Mouse (Mus musculus) neural tube, embryonic 13.5 days (tissue): ENCODE data around the gene Cmip. TPM values are rescaled to one million over a fixed set of nuclear protein-coding genes. Genes with fewer than 3 reads are reported as not detected.
A peak's percentile ranks its signal among the peaks of the same experiment; 100 is the strongest.

ENCODE experiments used
- ATAC-seq: fragments of 200-750 bp; cut with Nextera tagmentation; 2 replicates; pipeline ENCODE4 v1.8.0; 2017; ENCODE audit warnings: low read depth, mild to moderate bottlenecking, moderate TSS enrichment, moderate library complexity
- H3K27ac ChIP-seq: fragments of 300-500 bp; sonication (generic); replicated peaks from 2 replicates; pipeline ENCODE4 v1.5.1; 2015; ENCODE audit warnings: moderate library complexity, mild to moderate bottlenecking, inconsistent platforms
- H3K27me3 ChIP-seq: fragments of 300-500 bp; sonication (generic); 2 replicates; pipeline ENCODE4 v1.6.1; 2015; ENCODE audit warnings: mild to moderate bottlenecking, inconsistent platforms
- H3K36me3 ChIP-seq: fragments of 300-500 bp; sonication (generic); 2 replicates; pipeline ENCODE4 v1.6.1; 2015; ENCODE audit warnings: mild to moderate bottlenecking, inconsistent platforms
- H3K4me1 ChIP-seq: fragments of 300-500 bp; sonication (generic); replicated peaks from 2 replicates; pipeline ENCODE4 v1.6.1; 2015; ENCODE audit warnings: inconsistent platforms
- H3K4me2 ChIP-seq: fragments of 300-500 bp; sonication (generic); 2 replicates; pipeline ENCODE4 v1.6.1; 2015; ENCODE audit warnings: inconsistent platforms, mild to moderate bottlenecking, moderate library complexity
- H3K4me3 ChIP-seq: fragments of 300-500 bp; sonication (generic); 2 replicates; pipeline ENCODE4 v1.5.1; 2015; ENCODE audit warnings: mild to moderate bottlenecking, inconsistent platforms
- H3K9ac ChIP-seq: fragments of 300-500 bp; sonication (generic); 2 replicates; pipeline ENCODE4 v1.6.1; 2015; ENCODE audit warnings: moderate library complexity, mild to moderate bottlenecking, inconsistent platforms
- H3K9me3 ChIP-seq: fragments of 300-500 bp; sonication (generic); 2 replicates; pipeline ENCODE4 v1.6.1; 2016; ENCODE audit warnings: inconsistent platforms
- WGBS: fragments of 180-500 bp; shearing (Covaris S2); methylation state at CpG from one replicate; pipeline ENCODE4 v1.1.7; 2015; 5-methylcytosine and 5-hydroxymethylcytosine counted together
- polyA plus RNA-seq: library from polyadenylated mRNA; unstranded; fragments of >200 nt; fragmentation: Nextera tagmentation; extraction: Ambion mirVana; gene quantifications from 2 replicates; pipeline ENCODE4 v1.2.1, GENCODE M21; 2015

Gene Cmip
- polyA plus RNA-seq, 1 experiment from 2014 or later, result 115 TPM

GRCm38 (mm10) chr8:117303666-117304065, 46.8 kb downstream of the Cmip start:
- Histone ChIP-seq H3K4me2 (no peak overlapping the region), H3K36me3 (no peaks in the 10 kb centered on the region), H3K4me1 (peaks cover 81% of the 10 kb centered on the region), H3K27me3 (no peaks in the 10 kb centered on the region), H3K4me3 (no peak overlapping the region), H3K9ac (no peak overlapping the region), H3K27ac (peak overlapping the region; percentile 52), H3K9me3 (no peaks in the 10 kb centered on the region)
- 48% methylated on average over 9 of the region's 9 CpGs for WGBS
- ATAC-seq, result no peak

GRCm38 (mm10) chr8:117305405-117305804, 48.5 kb downstream of the Cmip start:
- ATAC-seq, result no peak
- Histone ChIP-seq H3K4me3 (no peak overlapping the region), H3K27me3 (no peaks in the 10 kb centered on the region), H3K36me3 (no peaks in the 10 kb centered on the region), H3K9me3 (no peaks in the 10 kb centered on the region), H3K4me1 (peaks cover 70% of the 10 kb centered on the region), H3K4me2 (no peak overlapping the region), H3K27ac (no peak overlapping the region), H3K9ac (no peak overlapping the region)
- WGBS, result 62% methylated on average over 5 of the region's 5 CpGs

- no peak for ATAC-seq
- H3K4me2 ChIP-seq, result no peak overlapping the region
- H3K9ac ChIP-seq, result no peak overlapping the region
- 89% methylated on average over 7 of the region's 7 CpGs for WGBS
- H3K4me3 ChIP-seq, result no peak overlapping the region
- no peak overlapping the region for H3K27ac ChIP-seq
- peaks cover 67% of the 10 kb centered on the region for H3K4me1 ChIP-seq
- no peaks in the 10 kb centered on the region for H3K9me3 ChIP-seq
- no peaks in the 10 kb centered on the region for H3K27me3 ChIP-seq
- H3K36me3 ChIP-seq, result peaks cover 3% of the 10 kb centered on the region; the same call in 1 of the 2 replicates
Observed at GRCm38 (mm10) chr8:117306756-117307155, 49.9 kb downstream of the Cmip start.

- Histone ChIP-seq H3K36me3 (peaks cover 3% of the 10 kb centered on the region; the same call in 1 of the 2 replicates), H3K27ac (no peak overlapping the region), H3K4me1 (peaks cover 67% of the 10 kb centered on the region), H3K27me3 (no peaks in the 10 kb centered on the region), H3K9ac (no peak overlapping the region), H3K4me3 (no peak overlapping the region), H3K9me3 (no peaks in the 10 kb centered on the region), H3K4me2 (no peak overlapping the region)
- no peak for ATAC-seq
- WGBS, result 80% methylated on average over 8 of the region's 8 CpGs
Observed at GRCm38 (mm10) chr8:117307221-117307620, 50.4 kb downstream of the Cmip start.

GRCm38 (mm10) chr8:117308303-117309095, 51.6 kb downstream of the Cmip start:
- no peak overlapping the region for H3K27ac ChIP-seq
- H3K36me3 ChIP-seq, result peaks cover 3% of the 10 kb centered on the region; the same call in 1 of the 2 replicates
- WGBS, result 80% methylated on average over 13 of the region's 13 CpGs
- H3K4me1 ChIP-seq, result peaks cover 70% of the 10 kb centered on the region
- H3K27me3 ChIP-seq, result no peaks in the 10 kb centered on the region
- no peak overlapping the region for H3K4me3 ChIP-seq
- ATAC-seq, result no peak
- no peak overlapping the region for H3K4me2 ChIP-seq
- H3K9ac ChIP-seq, result no peak overlapping the region
- no peaks in the 10 kb centered on the region for H3K9me3 ChIP-seq

DNA sequence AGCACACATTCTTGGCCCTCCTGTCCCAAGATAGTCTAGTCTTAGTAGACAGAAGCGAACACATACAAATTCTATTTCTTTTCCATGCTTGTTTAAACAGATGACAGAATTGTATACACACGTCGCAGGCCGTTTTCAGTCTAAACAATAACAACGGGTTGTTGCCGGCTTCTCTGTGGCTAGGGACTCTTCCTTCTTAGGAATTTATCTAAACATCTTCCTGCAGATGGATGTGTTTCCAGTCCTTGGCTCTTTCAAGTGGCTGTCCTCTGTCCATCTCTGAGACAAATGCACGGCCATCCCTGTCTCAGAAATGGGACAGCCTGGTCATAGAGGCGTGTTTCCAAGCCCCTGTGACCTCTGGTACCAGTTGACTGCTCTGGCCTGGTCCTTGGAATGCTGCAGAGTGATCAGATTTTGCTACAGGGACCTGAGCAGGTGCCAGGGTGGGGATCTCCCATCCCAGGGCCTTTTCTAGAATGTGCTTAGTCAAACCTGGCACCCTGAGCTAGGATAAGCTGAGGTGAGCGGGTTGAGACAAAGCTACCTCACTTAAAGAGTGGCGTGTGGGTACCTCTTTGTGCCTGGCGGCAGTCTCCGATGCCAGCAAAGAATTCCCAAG, 52.9 kb downstream of the Cmip start:
- Histone ChIP-seq H3K4me3 (no peak overlapping the region), H3K27ac (0 out of 2 replicates have a peak overlapping the region, but pooled peaks have one; percentile 0), H3K4me1 (peaks cover 69% of the 10 kb centered on the region), H3K9ac (no peak overlapping the region), H3K27me3 (no peaks in the 10 kb centered on the region), H3K9me3 (no peaks in the 10 kb centered on the region), H3K4me2 (no peak overlapping the region), H3K36me3 (peaks cover 3% of the 10 kb centered on the region; the same call in 1 of the 2 replicates)
- ATAC-seq, result no peak
- 87% methylated on average over 12 of the region's 12 CpGs for WGBS

DNA sequence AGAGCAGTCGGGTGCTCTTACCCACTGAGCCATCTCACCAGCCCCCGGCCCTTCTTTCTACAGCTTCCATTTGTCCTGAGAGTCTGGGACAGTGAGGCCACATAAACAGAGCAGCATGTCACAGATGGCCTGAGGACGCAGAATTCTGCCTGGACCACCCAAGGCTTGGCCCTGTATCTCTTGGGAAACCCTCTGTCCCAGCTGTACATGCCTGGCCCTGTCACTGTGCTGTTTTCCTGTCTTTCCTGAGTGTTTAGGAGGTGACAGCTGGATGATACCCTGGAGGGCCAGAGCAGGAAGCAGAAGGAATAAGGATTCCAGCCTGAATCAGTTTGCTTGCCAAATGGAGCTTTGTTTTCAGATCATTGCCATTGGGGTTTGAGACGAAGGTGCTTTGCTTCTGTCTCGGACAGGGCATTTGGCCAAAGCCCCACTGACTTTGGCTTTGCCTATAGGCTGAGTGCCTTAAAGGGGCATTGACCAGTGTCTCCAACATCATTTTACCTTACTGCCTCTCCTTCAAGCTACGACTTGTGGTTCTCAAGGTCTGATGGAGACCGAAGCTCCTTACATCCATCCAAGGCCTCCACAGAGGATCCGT, 54.2 kb downstream of the Cmip start:
- 71% methylated on average over 8 of the region's 8 CpGs for WGBS
- H3K9ac ChIP-seq, result no peak overlapping the region
- peaks cover 78% of the 10 kb centered on the region for H3K4me1 ChIP-seq
- no peak overlapping the region for H3K4me2 ChIP-seq
- H3K4me3 ChIP-seq, result no peak overlapping the region
- peaks cover 3% of the 10 kb centered on the region; the same call in 1 of the 2 replicates for H3K36me3 ChIP-seq
- ATAC-seq, result no peak
- H3K27me3 ChIP-seq, result no peaks in the 10 kb centered on the region
- no peaks in the 10 kb centered on the region for H3K9me3 ChIP-seq
- peak overlapping the region; percentile 39; the same call in 1 of the 2 replicates for H3K27ac ChIP-seq

- Histone ChIP-seq H3K4me3 (no peak overlapping the region), H3K9me3 (no peaks in the 10 kb centered on the region), H3K27ac (peak overlapping the region; percentile 68), H3K27me3 (no peaks in the 10 kb centered on the region), H3K4me2 (no peak overlapping the region), H3K36me3 (peaks cover 3% of the 10 kb centered on the region; the same call in 1 of the 2 replicates), H3K4me1 (peaks cover 87% of the 10 kb centered on the region), H3K9ac (no peak overlapping the region)
- 18% methylated on average over 8 of the region's 8 CpGs for WGBS
- 0 out of 2 replicates have a peak, but pooled peaks have one; percentile 20 for ATAC-seq
Observed at GRCm38 (mm10) chr8:117314308-117314953, 57.6 kb downstream of the Cmip start.

DNA sequence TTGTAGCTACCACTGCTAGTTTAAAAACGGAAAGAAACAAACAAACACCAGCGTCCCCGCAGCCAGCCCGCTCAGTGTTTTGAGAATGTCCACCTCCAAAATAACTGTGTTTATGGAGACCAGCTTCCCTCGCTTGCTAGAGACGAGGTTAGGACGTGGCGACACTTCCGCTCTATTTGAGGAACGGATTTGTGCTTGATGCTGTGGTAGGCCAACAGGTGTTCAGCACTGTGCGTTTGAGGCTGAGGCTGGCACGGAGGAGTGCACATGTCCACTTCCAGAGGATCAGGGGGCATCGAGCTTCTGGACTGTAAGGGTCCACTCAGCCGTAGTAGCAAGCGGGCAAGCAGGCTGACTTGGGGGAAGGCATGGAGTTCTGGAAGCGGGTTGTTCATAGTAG, 58.9 kb downstream of the Cmip start:
- Histone ChIP-seq H3K4me3 (no peak overlapping the region), H3K4me1 (peaks cover 93% of the 10 kb centered on the region), H3K4me2 (no peak overlapping the region), H3K27ac (no peak overlapping the region), H3K9me3 (no peaks in the 10 kb centered on the region), H3K27me3 (no peaks in the 10 kb centered on the region), H3K9ac (no peak overlapping the region), H3K36me3 (peaks cover 3% of the 10 kb centered on the region; the same call in 1 of the 2 replicates)
- WGBS, result 90% methylated on average over 16 of the region's 16 CpGs
- no peak for ATAC-seq

DNA sequence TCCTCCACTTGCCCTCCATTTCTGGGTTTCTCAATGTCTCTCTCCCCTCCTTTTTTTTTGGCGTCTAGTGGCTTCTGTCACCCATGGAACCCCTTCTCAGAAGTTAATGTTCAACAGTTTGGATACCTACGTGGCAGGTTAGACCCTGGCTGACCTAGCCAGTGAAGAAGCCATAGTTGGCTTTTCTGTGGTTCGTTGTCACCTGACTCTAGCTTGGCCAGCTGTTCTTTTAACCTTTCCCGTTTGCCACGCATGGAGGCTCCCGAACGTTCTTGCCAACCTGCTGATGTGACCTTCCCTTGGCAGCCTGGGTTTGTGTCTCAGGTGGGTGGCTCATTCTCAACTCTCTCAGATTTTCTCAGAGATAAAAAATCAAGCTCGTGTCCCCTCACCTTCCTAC, 60.6 kb downstream of the Cmip start:
- H3K27ac ChIP-seq, result no peak overlapping the region
- H3K4me1 ChIP-seq, result peaks cover 93% of the 10 kb centered on the region
- WGBS, result 93% methylated on average over 8 of the region's 8 CpGs
- no peaks in the 10 kb centered on the region for H3K36me3 ChIP-seq
- H3K4me2 ChIP-seq, result no peak overlapping the region
- H3K9ac ChIP-seq, result no peak overlapping the region
- no peaks in the 10 kb centered on the region for H3K27me3 ChIP-seq
- no peak overlapping the region for H3K4me3 ChIP-seq
- no peaks in the 10 kb centered on the region for H3K9me3 ChIP-seq
- ATAC-seq, result no peak

- no peak overlapping the region; the same call in 1 of the 2 replicates for H3K27ac ChIP-seq
Observed at GRCm38 (mm10) chr8:117318911-117319826, 62.3 kb downstream of the Cmip start.

More at GRCm38 (mm10) chr8:117318911-117319826, 62.3 kb downstream of the Cmip start:
- Histone ChIP-seq H3K4me2 (no peak overlapping the region), H3K36me3 (no peaks in the 10 kb centered on the region), H3K9me3 (no peaks in the 10 kb centered on the region), H3K4me3 (no peak overlapping the region), H3K4me1 (peaks cover 95% of the 10 kb centered on the region), H3K9ac (no peak overlapping the region), H3K27me3 (no peaks in the 10 kb centered on the region)
- WGBS, result 82% methylated on average over 26 of the region's 26 CpGs
- ATAC-seq, result no peak
